Mouse (Mus musculus): Measurements from ENCODE around the gene Plcd1.

- TF ChIP-seq POLR2A (IDR thresholded peaks at IDR 0.05; ENCODE audit: low read depth, low read length) (no peak), CTCF (IDR thresholded peaks at IDR 0.05; ENCODE audit: extremely low read depth, insufficient read length, insufficient replicate concordance, low read depth, low read length) (no peak)
Measured at GRCm38 (mm10) chr9:119053964-119054576, 39.2 kb downstream of the Plcd1 start.

Measured in small intestine, adult 2 months (tissue).